Mouse (Mus musculus) neural tube, embryonic 14.5 days (tissue): ENCODE results near the gene C130079G13Rik. TPM values are rescaled to one million over a fixed set of nuclear protein-coding genes. Genes with fewer than 3 reads are reported as not detected.
"Not testable (repeated sequence)": the region's sequence is repeated elsewhere in the genome, so short reads cannot be mapped to it uniquely, and the experiment has no call there.

ENCODE experiments used
- ATAC-seq: fragments of 200-750 bp; cut with Nextera tagmentation; 2 replicates; pipeline ENCODE4 v1.8.0; 2017; ENCODE audit warnings: low read depth, mild to moderate bottlenecking, moderate TSS enrichment, moderate library complexity
- H3K27ac ChIP-seq: fragments of 300-500 bp; sonication (generic); 2 replicates; pipeline ENCODE4 v1.5.1; 2014; ENCODE audit warnings: low read depth, mild to moderate bottlenecking, control low read depth, low read length, moderate library complexity, mixed read lengths
- H3K27me3 ChIP-seq: fragments of 300-500 bp; sonication (generic); 2 replicates; pipeline ENCODE4 v1.6.1; 2014; ENCODE audit warnings: low read length; ENCODE audit not compliant: control insufficient read depth, insufficient read depth
- H3K36me3 ChIP-seq: fragments of 300-500 bp; sonication (generic); 2 replicates; pipeline ENCODE4 v1.6.1; 2014; ENCODE audit warnings: low read length, mixed read lengths; ENCODE audit not compliant: control insufficient read depth, insufficient read depth
- H3K4me1 ChIP-seq: fragments of 300-500 bp; sonication (generic); 2 replicates; pipeline ENCODE4 v1.6.1; 2014; ENCODE audit warnings: low read length; ENCODE audit not compliant: control insufficient read depth, insufficient read depth
- H3K4me2 ChIP-seq: fragments of 300-500 bp; sonication (generic); 2 replicates; pipeline ENCODE4 v1.6.1; 2014; ENCODE audit warnings: mild to moderate bottlenecking, low read depth, low read length, control low read depth
- H3K4me3 ChIP-seq: fragments of 300-500 bp; sonication (generic); 2 replicates; pipeline ENCODE4 v1.5.1; 2014; ENCODE audit warnings: low read depth, low read length, control low read depth, mixed read lengths
- H3K9ac ChIP-seq: fragments of 300-500 bp; sonication (generic); replicated peaks from 2 replicates; pipeline ENCODE4 v1.6.1; 2014; ENCODE audit warnings: low read depth, mild to moderate bottlenecking, control low read depth, low read length, mixed read lengths
- H3K9me3 ChIP-seq: fragments of 300-500 bp; sonication (generic); 2 replicates; pipeline ENCODE4 v1.6.1; 2016; ENCODE audit warnings: low read length; ENCODE audit not compliant: control insufficient read depth
- whole genome bisulfite sequencing: fragments of 180-500 bp; shearing (Covaris S2); extraction: QIAGEN DNeasy Blood & Tissue Kit; methylation state at CpG from one replicate; pipeline ENCODE4 v1.1.7; 2014; 5-methylcytosine and 5-hydroxymethylcytosine counted together
- polyA plus RNA-seq: library from polyadenylated mRNA; unstranded; fragments of >200 nt; fragmentation: Nextera tagmentation; extraction: Ambion mirVana; gene quantifications from 2 replicates; pipeline ENCODE4 v1.2.1, GENCODE M21; 2014

The C130079G13Rik gene
- not detected in 2 replicates for polyA plus RNA-seq

GRCm38 (mm10) chr3:59924914-59925313 lies at the start of gene C130079G13Rik:
C130079G13Rik (plus strand) TSS chr3:59925214.
- H3K4me1 ChIP-seq, result no peaks in the 10 kb centered on the region
- H3K27ac ChIP-seq, result no peak within 1 kb of the TSS
- no peak for ATAC-seq
- no peaks in the 10 kb centered on the region for H3K9me3 ChIP-seq
- H3K27me3 ChIP-seq, result no peaks in the 10 kb centered on the region
- no peak within 1 kb of the TSS for H3K4me3 ChIP-seq
- no peak within 1 kb of the TSS for H3K9ac ChIP-seq
- no peak within 1 kb of the TSS for H3K4me2 ChIP-seq
- no peaks in the 10 kb centered on the region for H3K36me3 ChIP-seq
- WGBS, result 89% methylated on average over 2 of the region's 2 CpGs

- H3K4me2 ChIP-seq, ATAC-seq, H3K27me3 ChIP-seq, H3K4me1 ChIP-seq, H3K36me3 ChIP-seq, H3K9me3 ChIP-seq, H3K9ac ChIP-seq, H3K27ac ChIP-seq, H3K4me3 ChIP-seq: not testable (repeated sequence)
- 19% methylated on average over 1 of the region's 1 CpGs for WGBS
Observed at GRCm38 (mm10) chr3:59877601-59878000, 47.4 kb upstream of the C130079G13Rik start.

- not testable (repeated sequence) for H3K4me1 ChIP-seq, H3K36me3 ChIP-seq, H3K4me3 ChIP-seq, H3K27ac ChIP-seq, H3K27me3 ChIP-seq, H3K9ac ChIP-seq, H3K4me2 ChIP-seq, H3K9me3 ChIP-seq, ATAC-seq
- 70% methylated on average over 7 of the region's 7 CpGs for WGBS
Observed at GRCm38 (mm10) chr3:59879801-59880554, 45.0 kb upstream of the C130079G13Rik start.

GRCm38 (mm10) chr3:59893276-59893675 lies 31.7 kb upstream of the C130079G13Rik start:
- Histone ChIP-seq H3K4me3 (no peak overlapping the region), H3K9me3 (no peaks in the 10 kb centered on the region), H3K27ac (no peak overlapping the region), H3K27me3 (no peaks in the 10 kb centered on the region), H3K36me3 (no peaks in the 10 kb centered on the region), H3K4me2 (no peak overlapping the region), H3K4me1 (no peaks in the 10 kb centered on the region), H3K9ac (no peak overlapping the region)
- ATAC-seq, result no peak
- WGBS, result 80% methylated on average over 2 of the region's 2 CpGs

GRCm38 (mm10) chr3:59934621-59935020 lies 9.6 kb downstream of the C130079G13Rik start:
- no peak for ATAC-seq
- H3K36me3 ChIP-seq, result no peaks in the 10 kb centered on the region
- H3K4me1 ChIP-seq, result no peaks in the 10 kb centered on the region
- no peaks in the 10 kb centered on the region for H3K9me3 ChIP-seq
- no peak overlapping the region for H3K9ac ChIP-seq
- no peak overlapping the region for H3K27ac ChIP-seq
- H3K27me3 ChIP-seq, result no peaks in the 10 kb centered on the region
- no peak overlapping the region for H3K4me2 ChIP-seq
- 86% methylated on average over 1 of the region's 1 CpGs for WGBS
- no peak overlapping the region for H3K4me3 ChIP-seq

GRCm38 (mm10) chr3:59947294-59947950 lies 22.4 kb downstream of the C130079G13Rik start:
- Histone ChIP-seq H3K36me3 (no peaks in the 10 kb centered on the region), H3K9me3 (no peaks in the 10 kb centered on the region), H3K4me1 (no peaks in the 10 kb centered on the region), H3K4me3 (no peak overlapping the region), H3K4me2 (no peak overlapping the region), H3K9ac (no peak overlapping the region), H3K27ac (no peak overlapping the region), H3K27me3 (no peaks in the 10 kb centered on the region)
- 91% methylated on average over 10 of the region's 10 CpGs for WGBS
- no peak for ATAC-seq

GRCm38 (mm10) chr3:59970891-59971290 lies 45.9 kb downstream of the C130079G13Rik start:
- Histone ChIP-seq H3K4me2 (no peak overlapping the region), H3K9me3 (no peaks in the 10 kb centered on the region), H3K4me3 (no peak overlapping the region), H3K27ac (no peak overlapping the region), H3K36me3 (no peaks in the 10 kb centered on the region), H3K27me3 (no peaks in the 10 kb centered on the region), H3K9ac (no peak overlapping the region), H3K4me1 (no peaks in the 10 kb centered on the region)
- WGBS, result 87% methylated on average over 5 of the region's 5 CpGs
- no peak for ATAC-seq

- H3K4me3 ChIP-seq, result no peak overlapping the region
- no peaks in the 10 kb centered on the region for H3K4me1 ChIP-seq
- H3K27ac ChIP-seq, result no peak overlapping the region
- H3K27me3 ChIP-seq, result no peaks in the 10 kb centered on the region
- no peaks in the 10 kb centered on the region for H3K36me3 ChIP-seq
- ATAC-seq, result no peak
- no peak overlapping the region for H3K4me2 ChIP-seq
- no peaks in the 10 kb centered on the region for H3K9me3 ChIP-seq
- no peak overlapping the region for H3K9ac ChIP-seq
Observed at GRCm38 (mm10) chr3:59974591-59974990, 49.6 kb downstream of the C130079G13Rik start.
